Mouse (Mus musculus) heart, postnatal 14 days (tissue): ENCODE data around the gene Ddx39b. TPM values are rescaled to one million over a fixed set of nuclear protein-coding genes. Genes with fewer than 3 reads are reported as not detected.
"Not testable (repeated sequence)": the region's sequence is repeated elsewhere in the genome, so short reads cannot be mapped to it uniquely, and the experiment has no call there.

Experiments used
- DNase-seq, 2 experiments: peaks; one replicate each; pipeline ENCODE4 v3.0.0; 2021 to 2022
- intact Hi-C: fragments of 180-260 bp; cut with DNase I; formaldehyde crosslinking; loops from one replicate; pipeline ENCODE4 v1.15.1; 2025
- total RNA-seq, 2 experiments: library from RNA; stranded (reverse); gene quantifications; 2 replicates each; pipeline ENCODE4 v1.2.3; 2021

Ddx39b gene
- total RNA-seq, 2 experiments from 2014 or later = 107 to 118 TPM

GRCm38 (mm10) chr17:35210593-35210992 is 31.0 kb upstream of the Ddx39b start:
- no peak for DNase-seq
- intact Hi-C loops = no loop called here

- no peak for DNase-seq
- intact Hi-C loops = no loop called here
Measured at GRCm38 (mm10) chr17:35213071-35213470, 28.5 kb upstream of the Ddx39b start.

- intact Hi-C loops = loop anchor here (2.0 kb wide), 1 partner anchor 16 kb away; the partner anchor contains the start of gene Tnf
- DNase-seq = peak in 1 of 2 experiments; percentile 51
Measured at GRCm38 (mm10) chr17:35218516-35219193, 22.9 kb upstream of the Ddx39b start.

- intact Hi-C loops = loop anchor here (2.0 kb wide), 2 partner anchors 17 to 23 kb away; partner anchors contain the start of gene Tnf
Measured at GRCm38 (mm10) chr17:35219601-35220041, 21.9 kb upstream of the Ddx39b start.

GRCm38 (mm10) chr17:35220156-35220952 is 21.2 kb upstream of the Ddx39b start, which contains the start of gene Gm16181:
Gene Gm16181, plus strand, starts transcription at chr17:35220834.
- intact Hi-C loops = loop anchor here (2.0 kb wide), 1 partner anchor 24 kb away; no protein-coding TSS in a partner anchor
- peak; percentile 72 to 74 for DNase-seq

More at GRCm38 (mm10) chr17:35219601-35220041, 21.9 kb upstream of the Ddx39b start:
- no peak for DNase-seq

GRCm38 (mm10) chr17:35222299-35222698 is 19.2 kb upstream of the Ddx39b start:
- intact Hi-C loops = no loop called here
- no peak for DNase-seq

GRCm38 (mm10) chr17:35224641-35225040 is 16.9 kb upstream of the Ddx39b start:
- intact Hi-C loops = no loop called here
- no peak for DNase-seq

GRCm38 (mm10) chr17:35225456-35225855 is 16.1 kb upstream of the Ddx39b start:
- DNase-seq = no peak
- intact Hi-C loops = no loop called here

GRCm38 (mm10) chr17:35226561-35227046 is 14.9 kb upstream of the Ddx39b start:
- intact Hi-C loops = no loop called here
- no peak for DNase-seq

- DNase-seq = no peak
- intact Hi-C loops = loop anchor here (5.0 kb wide), 2 partner anchors 34 to 104 kb away; partner anchors contain the start of gene D17H6S53E
Measured at GRCm38 (mm10) chr17:35231022-35231421, 10.5 kb upstream of the Ddx39b start.

- intact Hi-C loops = loop anchor here (1.0 to 5.0 kb wide), 3 partner anchors 35 to 105 kb away; partner anchors contain the start of gene D17H6S53E
- peak; percentile 87 to 92 for DNase-seq
Measured at GRCm38 (mm10) chr17:35232043-35232442, 9.5 kb upstream of the Ddx39b start.

- intact Hi-C loops = loop anchor here (1.0 to 5.0 kb wide), 3 partner anchors 35 to 105 kb away; partner anchors contain the start of gene D17H6S53E
- DNase-seq = no peak
Measured at GRCm38 (mm10) chr17:35232659-35233058, 8.9 kb upstream of the Ddx39b start.

- intact Hi-C loops = loop anchor here (5.0 kb wide), 2 partner anchors 36 to 106 kb away; partner anchors contain the start of gene D17H6S53E
- no peak for DNase-seq
Measured at GRCm38 (mm10) chr17:35233114-35233980, 8.2 kb upstream of the Ddx39b start, which contains the start of gene Atp6v1g2. Gene Atp6v1g2, plus strand, starts transcription at chr17:35233660.

- not testable (repeated sequence) for DNase-seq
Measured at GRCm38 (mm10) chr17:35234090-35234489, 7.5 kb upstream of the Ddx39b start.

GRCm38 (mm10) chr17:35234903-35235302 is 6.6 kb upstream of the Ddx39b start:
- DNase-seq = peak; percentile 56 to 62
- intact Hi-C loops = loop anchor here (5.0 kb wide), 2 partner anchors 38 to 108 kb away; partner anchors contain the start of gene D17H6S53E

More at GRCm38 (mm10) chr17:35234090-35234489, 7.5 kb upstream of the Ddx39b start:
- intact Hi-C loops = loop anchor here (5.0 kb wide), 2 partner anchors 37 to 107 kb away; partner anchors contain the start of gene D17H6S53E

- peak; percentile 88 to 89 for DNase-seq
- intact Hi-C loops = no loop called here
Measured at GRCm38 (mm10) chr17:35235614-35236389, 5.7 kb upstream of the Ddx39b start, which contains the start of gene Nfkbil1. Gene Nfkbil1, minus strand, starts transcription at chr17:35235792.

GRCm38 (mm10) chr17:35236390-35236746 is 5.2 kb upstream of the Ddx39b start:
- peak; percentile 97 to 99 for DNase-seq
- intact Hi-C loops = no loop called here

- no peak for DNase-seq
- intact Hi-C loops = no loop called here
Measured at GRCm38 (mm10) chr17:35236996-35237395, 4.5 kb upstream of the Ddx39b start.

- intact Hi-C loops = no loop called here
- no peak for DNase-seq
Measured at GRCm38 (mm10) chr17:35237504-35237903, 4.0 kb upstream of the Ddx39b start.
